Mouse (Mus musculus) kidney, postnatal 0 days (tissue): Measurements from ENCODE around the gene Itgam. TPM values are rescaled to one million over a fixed set of nuclear protein-coding genes. Genes with fewer than 3 reads are reported as not detected.
"Not testable (repeated sequence)": the region's sequence is repeated elsewhere in the genome, so short reads cannot be mapped to it uniquely, and the experiment has no call there.

Experiments used
- ATAC-seq: fragments of 200-750 bp; cut with Nextera tagmentation; replicated peaks from 2 replicates; pipeline ENCODE4 v1.8.0; 2017; ENCODE audit warnings: low read depth, moderate number of reproducible peaks, moderate TSS enrichment, moderate library complexity; ENCODE audit not compliant: low FRiP score
- DNase-seq: peaks from one replicate; pipeline ENCODE4 v3.0.0-alpha.2; 2016; ENCODE audit warnings: low spot score
- H3K27ac ChIP-seq: fragments of 300-500 bp; sonication (generic); 2 replicates; pipeline ENCODE4 v1.5.1; 2014; ENCODE audit warnings: mild to moderate bottlenecking
- H3K27me3 ChIP-seq: fragments of 300-500 bp; sonication (generic); 2 replicates; pipeline ENCODE4 v1.6.1; 2014; ENCODE audit warnings: low read length, mixed read lengths; ENCODE audit not compliant: insufficient read depth
- H3K36me3 ChIP-seq: fragments of 300-500 bp; sonication (generic); 2 replicates; pipeline ENCODE4 v1.6.1; 2014; ENCODE audit warnings: low read length, mixed read lengths; ENCODE audit not compliant: insufficient read depth
- H3K4me1 ChIP-seq: fragments of 300-500 bp; sonication (generic); replicated peaks from 2 replicates; pipeline ENCODE4 v1.6.1; 2014; ENCODE audit warnings: antibody characterized with exemption, low read length, mixed read lengths; ENCODE audit not compliant: insufficient read depth
- H3K4me2 ChIP-seq: fragments of 300-500 bp; sonication (generic); 2 replicates; pipeline ENCODE4 v1.6.1; 2014; ENCODE audit warnings: mild to moderate bottlenecking, low read length, moderate library complexity, mixed read lengths
- H3K4me3 ChIP-seq: fragments of 300-500 bp; sonication (generic); replicated peaks from 2 replicates; pipeline ENCODE4 v1.5.1; 2014; ENCODE audit warnings: low read depth, low read length
- H3K9ac ChIP-seq: fragments of 300-500 bp; sonication (generic); 2 replicates; pipeline ENCODE4 v1.6.1; 2014; ENCODE audit warnings: low read depth, low read length
- H3K9me3 ChIP-seq: fragments of 300-500 bp; sonication (generic); replicated peaks from 2 replicates; pipeline ENCODE4 v1.6.1; 2016; ENCODE audit warnings: low read length, inconsistent platforms, mixed read lengths
- CTCF ChIP-seq: IDR thresholded peaks from 2 replicates; pipeline ENCODE4 v1.5.1; 2016; ENCODE audit warnings: antibody characterized with exemption, low read depth, mild to moderate bottlenecking, moderate library complexity
- WGBS: fragments of 180-500 bp; shearing (Covaris S2); extraction: QIAGEN DNeasy Blood & Tissue Kit; methylation state at CpG from one replicate; pipeline ENCODE4 v1.1.7; 2014; 5-methylcytosine and 5-hydroxymethylcytosine counted together
- polyA plus RNA-seq: library from polyadenylated mRNA; unstranded; fragments of >200 nt; fragmentation: Nextera tagmentation; extraction: Ambion mirVana; gene quantifications from 2 replicates; pipeline ENCODE4 v1.2.1, GENCODE M21; 2015

The Itgam gene
- polyA plus RNA-seq, result 0.66 and 0.79 TPM in 2 replicates

- no peak for TF ChIP-seq CTCF
- Histone ChIP-seq H3K4me2 (no peak within 1 kb of the TSS), H3K4me3 (no peak within 1 kb of the TSS), H3K9ac (no peak within 1 kb of the TSS), H3K4me1 (no peaks in the 10 kb centered on the region), H3K27me3 (no peaks in the 10 kb centered on the region), H3K9me3 (no peaks in the 10 kb centered on the region), H3K36me3 (no peaks in the 10 kb centered on the region), H3K27ac (no peak within 1 kb of the TSS)
- DNase-seq, result no peak
- WGBS, result 84% methylated on average over 7 of the region's 7 CpGs
- ATAC-seq, result no peak
Measured at GRCm38 (mm10) chr7:128062456-128062855, at the start of gene Itgam, which contains the start of gene Gm49368. Itgam (plus strand) TSS chr7:128062640. Gm49368 (plus strand) TSS chr7:128062683.

- H3K4me1 ChIP-seq, result no peaks in the 10 kb centered on the region
- no peak overlapping the region for H3K27ac ChIP-seq
- no peak overlapping the region for H3K4me2 ChIP-seq
- H3K27me3 ChIP-seq, result no peaks in the 10 kb centered on the region
- no peak for TF ChIP-seq CTCF
- no peaks in the 10 kb centered on the region for H3K36me3 ChIP-seq
- H3K4me3 ChIP-seq, result no peak overlapping the region
- no peaks in the 10 kb centered on the region for H3K9me3 ChIP-seq
- WGBS, result 89% methylated on average over 13 of the region's 13 CpGs
- no peak for ATAC-seq
- no peak overlapping the region for H3K9ac ChIP-seq
- no peak for DNase-seq
Measured at GRCm38 (mm10) chr7:128013116-128013515, 49.3 kb upstream of the Itgam start.

- H3K4me3 ChIP-seq, H3K9ac ChIP-seq, H3K27ac ChIP-seq, H3K4me1 ChIP-seq, H3K36me3 ChIP-seq, H3K27me3 ChIP-seq, H3K9me3 ChIP-seq, H3K4me2 ChIP-seq, ATAC-seq, DNase-seq: not testable (repeated sequence)
- 83% methylated on average over 5 of the region's 5 CpGs for WGBS
Measured at GRCm38 (mm10) chr7:128016134-128016533, 46.3 kb upstream of the Itgam start.

DNA sequence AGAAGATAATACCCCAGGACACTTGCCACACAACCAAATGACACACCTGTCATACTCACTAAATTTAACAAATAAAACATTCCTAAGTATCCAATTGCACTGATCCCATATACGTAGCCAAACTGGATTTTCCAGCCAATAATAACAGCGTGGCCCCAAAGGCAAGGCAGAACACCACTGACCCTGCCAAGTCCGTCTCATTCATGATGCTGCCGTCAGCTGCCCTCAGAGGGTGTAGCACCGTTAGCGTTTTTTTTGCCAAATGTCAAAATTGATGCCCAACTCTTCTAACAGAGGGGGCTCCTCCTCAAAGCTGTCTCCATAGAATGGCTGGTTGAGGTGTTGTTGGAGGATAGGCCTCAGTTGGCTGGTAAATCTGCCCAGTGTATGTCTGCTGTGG is 45.8 kb upstream of the Itgam start:
- no peak overlapping the region for H3K4me2 ChIP-seq
- WGBS, result 80% methylated on average over 6 of the region's 6 CpGs

DNA sequence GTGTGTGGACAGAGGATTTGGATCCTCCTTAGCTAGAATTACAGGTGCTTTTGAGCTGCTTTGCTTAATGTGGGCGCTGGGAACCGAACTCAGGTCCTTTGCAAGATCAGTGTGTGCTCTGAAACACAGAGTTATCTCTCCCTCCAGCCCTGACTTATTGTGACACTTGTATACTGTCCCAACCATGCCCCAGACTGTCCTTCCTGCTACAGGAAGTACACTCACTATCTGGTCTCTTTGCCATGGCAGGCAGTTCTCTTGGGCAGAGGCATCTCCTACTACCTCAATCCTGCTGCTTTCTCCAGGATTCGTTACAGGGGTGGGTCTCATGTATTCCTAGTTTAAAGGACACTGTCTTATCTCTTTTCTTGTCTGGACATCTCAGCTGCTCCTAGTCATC is 44.2 kb upstream of the Itgam start:
- no peaks in the 10 kb centered on the region for H3K9me3 ChIP-seq
- ATAC-seq, result no peak
- no peak overlapping the region for H3K9ac ChIP-seq
- no peak overlapping the region for H3K27ac ChIP-seq
- TF ChIP-seq CTCF, result no peak
- no peaks in the 10 kb centered on the region for H3K36me3 ChIP-seq
- H3K4me1 ChIP-seq, result no peaks in the 10 kb centered on the region
- H3K4me2 ChIP-seq, result no peak overlapping the region
- 92% methylated on average over 3 of the region's 3 CpGs for WGBS
- H3K27me3 ChIP-seq, result no peaks in the 10 kb centered on the region
- no peak for DNase-seq
- no peak overlapping the region for H3K4me3 ChIP-seq

More for the DNA sequence above, 45.8 kb upstream of the Itgam start:
- no peak for DNase-seq
- no peak for TF ChIP-seq CTCF
- no peak for ATAC-seq
- Histone ChIP-seq H3K4me3 (no peak overlapping the region), H3K36me3 (no peaks in the 10 kb centered on the region), H3K9ac (no peak overlapping the region), H3K9me3 (no peaks in the 10 kb centered on the region), H3K27ac (no peak overlapping the region), H3K4me1 (no peaks in the 10 kb centered on the region), H3K27me3 (no peaks in the 10 kb centered on the region)

DNA sequence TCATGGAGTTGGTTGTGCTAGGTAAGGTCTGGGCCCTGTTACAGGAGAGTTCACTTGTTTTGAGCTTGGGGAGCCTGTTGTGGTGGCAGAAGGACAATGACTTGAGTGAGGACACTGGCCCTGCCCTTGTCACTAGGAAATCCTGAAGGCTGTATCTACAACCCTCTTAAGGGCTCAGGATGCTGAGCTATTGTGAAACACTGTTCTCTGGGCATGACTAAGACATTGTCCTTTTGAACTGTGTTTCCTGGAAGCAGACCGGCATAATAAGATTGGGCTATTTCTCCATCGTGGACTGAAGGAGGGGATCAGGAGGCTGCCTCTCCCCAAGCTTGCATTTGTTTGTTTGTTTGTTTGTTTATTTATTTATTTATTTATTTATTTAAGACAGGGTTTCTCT is 43.3 kb upstream of the Itgam start:
- Histone ChIP-seq H3K4me2 (no peak overlapping the region), H3K4me1 (no peaks in the 10 kb centered on the region), H3K27me3 (no peaks in the 10 kb centered on the region), H3K9ac (no peak overlapping the region), H3K9me3 (no peaks in the 10 kb centered on the region), H3K4me3 (no peak overlapping the region), H3K27ac (no peak overlapping the region), H3K36me3 (no peaks in the 10 kb centered on the region)
- ATAC-seq, result no peak
- no peak for TF ChIP-seq CTCF
- WGBS, result 77% methylated on average over 2 of the region's 2 CpGs
- DNase-seq, result no peak

- no peaks in the 10 kb centered on the region for H3K4me1 ChIP-seq
- WGBS, result 67% methylated on average over 8 of the region's 8 CpGs
- peak; percentile 48; the same call in 1 of the 2 replicates for TF ChIP-seq CTCF
Measured at GRCm38 (mm10) chr7:128022974-128023373, 39.5 kb upstream of the Itgam start.

More at GRCm38 (mm10) chr7:128022974-128023373, 39.5 kb upstream of the Itgam start:
- H3K27me3 ChIP-seq, result no peaks in the 10 kb centered on the region
- ATAC-seq (no peak), DNase-seq (no peak)
- H3K4me2 ChIP-seq, result no peak overlapping the region
- H3K9ac ChIP-seq, result no peak overlapping the region
- H3K27ac ChIP-seq, result no peak overlapping the region
- H3K4me3 ChIP-seq, result no peak overlapping the region
- H3K36me3 ChIP-seq, result no peaks in the 10 kb centered on the region
- H3K9me3 ChIP-seq, result no peaks in the 10 kb centered on the region
